Mouse (Mus musculus) spleen, adult 2 months (tissue): ENCODE measurements around the gene Krt18. TPM values are rescaled to one million over a fixed set of nuclear protein-coding genes. Genes with fewer than 3 reads are reported as not detected.
"Not testable (repeated sequence)": the region's sequence is repeated elsewhere in the genome, so short reads cannot be mapped to it uniquely, and the experiment has no call there.

Experiments used
- DNase-seq, 2 experiments: peaks; one replicate each; pipeline versions ENCODE4 v3.0.0 to v3.0.0-alpha.2; 2012 to 2021; ENCODE audit warnings: low spot score in 2 of 2, low read depth in 1 of 2
- H3K27ac ChIP-seq: fragments of 200-500 bp; 2 replicates; pipeline ENCODE4 v1.5.1; 2012; ENCODE audit warnings: low read length, inconsistent platforms; ENCODE audit not compliant: insufficient read depth
- H3K27me3 ChIP-seq: fragments of 200-500 bp; 2 replicates; pipeline ENCODE4 v1.6.1; 2012; ENCODE audit warnings: mild to moderate bottlenecking, moderate library complexity, low read length, inconsistent platforms; ENCODE audit not compliant: control insufficient read depth, insufficient read depth
- H3K36me3 ChIP-seq: fragments of 200-500 bp; 2 replicates; pipeline ENCODE4 v1.6.1; 2012; ENCODE audit warnings: mild to moderate bottlenecking, low read length, inconsistent platforms; ENCODE audit not compliant: control insufficient read depth, insufficient read depth
- H3K4me1 ChIP-seq: fragments of 200-500 bp; 2 replicates; pipeline ENCODE4 v1.6.1; 2011; ENCODE audit warnings: inconsistent platforms; ENCODE audit not compliant: control insufficient read depth, insufficient read depth, insufficient read length
- H3K4me3 ChIP-seq: fragments of 200-500 bp; 2 replicates; pipeline ENCODE4 v1.5.1; 2011; ENCODE audit warnings: mild to moderate bottlenecking, inconsistent platforms; ENCODE audit not compliant: insufficient read depth, insufficient read length; ENCODE audit errors: extremely low read depth
- CTCF ChIP-seq: fragments of 200-500 bp; IDR thresholded peaks from 2 replicates; pipeline ENCODE4 v1.5.1; 2011; ENCODE audit warnings: mild to moderate bottlenecking, inconsistent platforms; ENCODE audit not compliant: insufficient read depth, insufficient read length, insufficient replicate concordance; ENCODE audit errors: extremely low read depth
- POLR2A ChIP-seq: fragments of 200-500 bp; IDR thresholded peaks from 2 replicates; pipeline ENCODE4 v1.6.1; 2011; ENCODE audit warnings: low read depth, low read length, inconsistent platforms
- WGBS: fragments of 180-500 bp; shearing (Covaris S2); methylation state at CpG from one replicate; pipeline ENCODE4 v1.1.7; 2018; 5-methylcytosine and 5-hydroxymethylcytosine counted together
- polyA plus RNA-seq: library from polyadenylated mRNA; depleted of rRNA; stranded (reverse); fragments of >200 nt; gene quantifications from 2 replicates; pipeline ENCODE4 v1.2.3, GENCODE M21; 2012

The Krt18 gene
- polyA plus RNA-seq, 1 experiment, result 2.2 TPM

- H3K27ac ChIP-seq, result no peak overlapping the region
- WGBS, result 78% methylated on average over 6 of the region's 6 CpGs
- no peak overlapping the region for H3K4me3 ChIP-seq
- TF ChIP-seq CTCF (no peak), POLR2A (no peak)
- no peaks in the 10 kb centered on the region for H3K4me1 ChIP-seq
- no peak for DNase-seq
- H3K27me3 ChIP-seq, result no peaks in the 10 kb centered on the region
- H3K36me3 ChIP-seq, result no peaks in the 10 kb centered on the region
These were observed 37.0 kb upstream of the Krt18 start for GRCm38 (mm10) chr15:101990946-101991345.

- 89% methylated on average over 6 of the region's 6 CpGs for WGBS
- Histone ChIP-seq H3K27me3 (no peaks in the 10 kb centered on the region), H3K36me3 (no peaks in the 10 kb centered on the region), H3K4me3 (no peak overlapping the region), H3K4me1 (no peaks in the 10 kb centered on the region), H3K27ac (no peak overlapping the region)
- TF ChIP-seq POLR2A (no peak), CTCF (no peak)
- no peak for DNase-seq
These were observed 33.6 kb upstream of the Krt18 start for GRCm38 (mm10) chr15:101994365-101994764.

- no peaks in the 10 kb centered on the region for H3K27me3 ChIP-seq
- WGBS, result 72% methylated on average over 4 of the region's 4 CpGs
- H3K36me3 ChIP-seq, result no peaks in the 10 kb centered on the region
- no peaks in the 10 kb centered on the region for H3K4me1 ChIP-seq
- no peak for TF ChIP-seq POLR2A
- TF ChIP-seq CTCF, result no peak
- H3K27ac ChIP-seq, result no peak overlapping the region
- no peak overlapping the region for H3K4me3 ChIP-seq
- no peak for DNase-seq
These were observed 32.3 kb upstream of the Krt18 start for GRCm38 (mm10) chr15:101995484-101996236.

- 90% methylated on average over 11 of the region's 11 CpGs for WGBS
- not testable (repeated sequence) for H3K4me3 ChIP-seq, H3K27me3 ChIP-seq, H3K4me1 ChIP-seq, H3K27ac ChIP-seq, H3K36me3 ChIP-seq, DNase-seq
These were observed 31.4 kb upstream of the Krt18 start for GRCm38 (mm10) chr15:101996450-101997078.

- 42% methylated on average over 11 of the region's 11 CpGs for WGBS
- no peak overlapping the region for H3K4me3 ChIP-seq
- DNase-seq, result no peak
- no peaks in the 10 kb centered on the region for H3K36me3 ChIP-seq
- 0 out of 2 replicates have a peak, but pooled peaks cover 3% of the 10 kb centered on the region for H3K27me3 ChIP-seq
- H3K4me1 ChIP-seq, result no peaks in the 10 kb centered on the region; the same call in 1 of the 2 replicates
- H3K27ac ChIP-seq, result no peak overlapping the region
- TF ChIP-seq CTCF (no peak), POLR2A (no peak)
These were observed 28.8 kb upstream of the Krt18 start for GRCm38 (mm10) chr15:101999156-101999555.

- H3K27ac ChIP-seq, result no peak overlapping the region
- no peak for DNase-seq
- no peaks in the 10 kb centered on the region for H3K36me3 ChIP-seq
- WGBS, result 74% methylated on average over 11 of the region's 11 CpGs
- H3K27me3 ChIP-seq, result 0 out of 2 replicates have a peak, but pooled peaks cover 3% of the 10 kb centered on the region
- no peak overlapping the region for H3K4me3 ChIP-seq
- TF ChIP-seq POLR2A (no peak), CTCF (no peak)
- no peaks in the 10 kb centered on the region; the same call in 1 of the 2 replicates for H3K4me1 ChIP-seq
These were observed 28.2 kb upstream of the Krt18 start for GRCm38 (mm10) chr15:101999676-102000335.
